Mouse (Mus musculus): ENCODE results near the gene Sgsh.

DNA sequence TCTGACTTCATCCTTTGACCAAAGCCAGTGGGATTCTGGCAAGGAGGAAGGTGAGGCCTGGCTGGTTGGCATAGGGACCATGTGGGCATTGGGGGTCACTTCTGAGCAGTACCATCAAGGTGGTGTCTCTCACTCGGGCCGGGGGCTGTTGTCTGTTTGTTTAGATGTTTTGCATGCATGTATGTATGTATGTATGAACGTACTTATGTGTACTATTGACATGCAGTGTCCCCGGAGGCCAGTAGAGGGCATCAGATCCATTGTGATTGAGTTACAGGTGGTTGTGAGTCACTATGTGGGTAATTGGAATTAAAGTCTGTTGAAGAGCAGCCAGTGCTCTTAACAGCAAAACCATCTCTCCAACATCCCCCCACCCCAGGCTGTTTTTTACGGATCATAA lies 15.7 kb downstream of the Sgsh start:
- TF ChIP-seq POLR2A (IDR thresholded peaks at IDR 0.05; ENCODE audit: extremely low read depth, insufficient read depth, low read length) (no peak), CTCF (IDR thresholded peaks at IDR 0.05; ENCODE audit: low read depth, low read length) (peak; percentile 36)
